ENCODE assay signal across 27 mouse cellular contexts in genomic region chr4:149379881-149380280, GRCm38 (mm10). TPM values are rescaled to one million over a fixed set of nuclear protein-coding genes. Genes with fewer than 3 reads are reported as not detected.
A peak's percentile ranks its signal among the peaks of the same experiment; 100 is the strongest.
DNase-seq lines count a peak whose midpoint lies in the region; ATAC-seq and TF ChIP-seq lines count a peak whose summit lies in the region.
"Had no signal": no experiment of that assay in that cellular context is flagged by ENCODE, and none has a peak within 500 bp of the region (broad histone marks: within the 10 kb centered on the region; RNA-seq: fewer than 3 reads in every experiment).

No protein-coding gene starts in this region.

- TF ChIP-seq EP300 in stomach, postnatal 0 days (optimal IDR thresholded peaks at IDR 0.05), result no peak

- 95% methylated on average over 17 of the region's 17 CpGs for WGBS in heart, embryonic 10.5 days
- WGBS in kidney, embryonic 15.5 days, result 81% methylated on average over 17 of the region's 17 CpGs
- WGBS in intestine, embryonic 16.5 days, result 76% methylated on average over 17 of the region's 17 CpGs
- WGBS in stomach, postnatal 0 days, result 67% methylated on average over 17 of the region's 17 CpGs
- WGBS in liver, embryonic 11.5 days, result 91% methylated on average over 17 of the region's 17 CpGs

- H3K4me2 ChIP-seq in kidney, embryonic 15.5 days, result no peak overlapping the region
- H3K4me2 ChIP-seq in intestine, embryonic 16.5 days (ENCODE audit: low read depth, low read length), result no peak overlapping the region
- no peak overlapping the region for H3K4me2 ChIP-seq in stomach, postnatal 0 days (replicated peaks; ENCODE audit: low read depth)
- H3K4me2 ChIP-seq in liver, embryonic 11.5 days, result no peak overlapping the region
- H3K4me2 ChIP-seq: forebrain, embryonic 12.5 days; heart, embryonic 15.5 days; liver, embryonic 13.5 days; midbrain, embryonic 15.5 days had no signal

- H3K27ac ChIP-seq in heart, embryonic 10.5 days, result 0 out of 2 replicates have a peak overlapping the region, but pooled peaks have one; percentile 10
- H3K27ac ChIP-seq in kidney, embryonic 15.5 days, result 0 out of 2 replicates have a peak overlapping the region, but pooled peaks have one; percentile 29
- no peak overlapping the region for H3K27ac ChIP-seq in intestine, embryonic 16.5 days (ENCODE audit: low read length)
- no peak overlapping the region; the same call in 1 of the 2 replicates for H3K27ac ChIP-seq in stomach, postnatal 0 days (replicated peaks)
- H3K27ac ChIP-seq in liver, embryonic 11.5 days (ENCODE audit: low read depth, low read length), result no peak overlapping the region
- H3K27ac ChIP-seq: forebrain, embryonic 12.5 days; heart, embryonic 15.5 days; liver, embryonic 13.5 days; midbrain, embryonic 15.5 days had no signal

- DNase-seq in heart, embryonic 10.5 days (ENCODE audit: low spot score), result no peak
- DNase-seq in heart, postnatal 36 days, result no peak
- DNase-seq in kidney, postnatal 36 days, result no peak
- DNase-seq in stomach, postnatal 0 days (ENCODE audit: low spot score), result peak; percentile 74
- no peak for DNase-seq in frontal cortex, postnatal 10 days (ENCODE audit: low spot score in 2 of 2)
- DNase-seq in liver, embryonic 11.5 days (ENCODE audit: low spot score), result no peak
- DNase-seq: adrenal gland, adult 2 months; cerebellum, adult 2 months; cerebellum, postnatal 14 days; gastrocnemius, postnatal 14 days; kidney, adult 18-20 months; kidney, postnatal 4 days; liver, embryonic 13.5 days; lung, adult 18-20 months; lung, postnatal 4 days; right cerebral cortex, adult 18-20 months; thymus, postnatal 25 days had no signal

- ATAC-seq in kidney, embryonic 15.5 days (replicated peaks; ENCODE audit: low FRiP score), result no peak
- ATAC-seq in intestine, embryonic 16.5 days, result peak; percentile 45
- ATAC-seq in stomach, postnatal 0 days (ENCODE audit: low FRiP score, low TSS enrichment), result peak; percentile 77
- ATAC-seq in liver, embryonic 11.5 days (replicated peaks; ENCODE audit: low FRiP score), result no peak
- ATAC-seq: activated CD4-positive, CD25-positive, alpha-beta regulatory T cell, adult 4 months; CD4-positive, CD25-positive, alpha-beta regulatory T cell, adult 4 months; lung, postnatal 0 days; midbrain, embryonic 15.5 days had no signal

- no peak for TF ChIP-seq CTCF in stomach, postnatal 0 days (IDR thresholded peaks at IDR 0.05; ENCODE audit: low read depth)

- intact Hi-C loops in heart, postnatal 36 days (cut with DNase I), result no loop called here

- H3K36me3 ChIP-seq in heart, embryonic 10.5 days, result peaks cover 88% of the 10 kb centered on the region
- peaks cover 97% of the 10 kb centered on the region for H3K36me3 ChIP-seq in kidney, embryonic 15.5 days
- peaks cover 26% of the 10 kb centered on the region for H3K36me3 ChIP-seq in intestine, embryonic 16.5 days (ENCODE audit: control insufficient read depth, insufficient read depth, low read length)
- H3K36me3 ChIP-seq in stomach, postnatal 0 days (ENCODE audit: control insufficient read depth, insufficient read depth, low read length), result peaks cover 12% of the 10 kb centered on the region
- H3K36me3 ChIP-seq in liver, embryonic 11.5 days (ENCODE audit: control insufficient read depth, insufficient read depth, low read length), result peaks cover 47% of the 10 kb centered on the region

- no peaks in the 10 kb centered on the region for H3K9me3 ChIP-seq in heart, embryonic 10.5 days
- no peaks in the 10 kb centered on the region for H3K9me3 ChIP-seq in kidney, embryonic 15.5 days (replicated peaks)
- H3K9me3 ChIP-seq in intestine, embryonic 16.5 days (ENCODE audit: control insufficient read depth, low read length), result no peaks in the 10 kb centered on the region
- H3K9me3 ChIP-seq in stomach, postnatal 0 days (ENCODE audit: control insufficient read depth, low read length), result no peaks in the 10 kb centered on the region
- H3K9me3 ChIP-seq in liver, embryonic 11.5 days (ENCODE audit: control insufficient read depth, low read length), result no peaks in the 10 kb centered on the region
- H3K9me3 ChIP-seq: forebrain, embryonic 12.5 days; heart, embryonic 15.5 days; liver, embryonic 13.5 days; megakaryocyte, embryonic 14.5 days; midbrain, embryonic 15.5 days had no signal

- H3K27me3 ChIP-seq in heart, embryonic 10.5 days (ENCODE audit: insufficient read depth, poor library complexity, severe bottlenecking), result no peaks in the 10 kb centered on the region
- H3K27me3 ChIP-seq in kidney, embryonic 15.5 days, result no peaks in the 10 kb centered on the region
- no peaks in the 10 kb centered on the region for H3K27me3 ChIP-seq in intestine, embryonic 16.5 days (replicated peaks; ENCODE audit: control insufficient read depth, insufficient read depth, low read length)
- H3K27me3 ChIP-seq in stomach, postnatal 0 days (ENCODE audit: control insufficient read depth, insufficient read depth, low read length), result no peaks in the 10 kb centered on the region
- H3K27me3 ChIP-seq in liver, embryonic 11.5 days (replicated peaks; ENCODE audit: control insufficient read depth, insufficient read depth, low read length), result no peaks in the 10 kb centered on the region
- H3K27me3 ChIP-seq: forebrain, embryonic 12.5 days; heart, embryonic 15.5 days; liver, embryonic 13.5 days; megakaryocyte, embryonic 14.5 days; midbrain, embryonic 15.5 days had no signal

- peaks cover 7% of the 10 kb centered on the region; the same call in 1 of the 2 replicates for H3K4me1 ChIP-seq in heart, embryonic 10.5 days
- H3K4me1 ChIP-seq in kidney, embryonic 15.5 days, result peaks cover 24% of the 10 kb centered on the region
- 0 out of 2 replicates have a peak, but pooled peaks cover 6% of the 10 kb centered on the region for H3K4me1 ChIP-seq in intestine, embryonic 16.5 days (ENCODE audit: control insufficient read depth, insufficient read depth, low read length)
- no peaks in the 10 kb centered on the region for H3K4me1 ChIP-seq in stomach, postnatal 0 days (replicated peaks; ENCODE audit: control insufficient read depth, insufficient read depth)
- H3K4me1 ChIP-seq in liver, embryonic 11.5 days (replicated peaks; ENCODE audit: control insufficient read depth, insufficient read depth, low read length), result no peaks in the 10 kb centered on the region
- H3K4me1 ChIP-seq: heart, embryonic 15.5 days; liver, embryonic 13.5 days had no signal

- H3K4me3 ChIP-seq in heart, embryonic 10.5 days, result no peak overlapping the region
- no peak overlapping the region for H3K4me3 ChIP-seq in kidney, embryonic 15.5 days (replicated peaks)
- H3K4me3 ChIP-seq in intestine, embryonic 16.5 days (ENCODE audit: low read length), result no peak overlapping the region
- no peak overlapping the region for H3K4me3 ChIP-seq in stomach, postnatal 0 days (ENCODE audit: low read depth, low read length)
- no peak overlapping the region for H3K4me3 ChIP-seq in liver, embryonic 11.5 days (ENCODE audit: low read depth, low read length)
- H3K4me3 ChIP-seq: erythroblast, embryonic 14.5 days; forebrain, embryonic 12.5 days; heart, embryonic 15.5 days; liver, embryonic 13.5 days; megakaryocyte, embryonic 14.5 days; midbrain, embryonic 15.5 days had no signal

- no peak overlapping the region for H3K9ac ChIP-seq in kidney, embryonic 15.5 days
- peak overlapping the region; percentile 25; the same call in 1 of the 2 replicates for H3K9ac ChIP-seq in intestine, embryonic 16.5 days (ENCODE audit: low read depth, low read length)
- no peak overlapping the region for H3K9ac ChIP-seq in stomach, postnatal 0 days (ENCODE audit: low read length)
- H3K9ac ChIP-seq in liver, embryonic 11.5 days (ENCODE audit: low read depth, low read length), result no peak overlapping the region
- H3K9ac ChIP-seq: forebrain, embryonic 12.5 days; heart, embryonic 15.5 days; liver, embryonic 13.5 days; midbrain, embryonic 15.5 days had no signal

RNA-seq across cellular contexts. Expression of gene Ube4b, which starts 46.7 kb away (rescaled TPM):
- 57.1 and 62.9 TPM in 2 replicates for polyA plus RNA-seq in heart, embryonic 10.5 days (2016; fragmentation: Nextera tagmentation; extraction: Ambion mirVana)
- 10 to 100 TPM; 48.6 to 50.6 TPM for total RNA-seq in heart, postnatal 36 days (2021)
- 48.1 and 49.6 TPM in 2 replicates for polyA plus RNA-seq in kidney, embryonic 15.5 days (2015; fragmentation: Nextera tagmentation; extraction: Ambion mirVana)
- 31.1 and 34.4 TPM in 2 replicates for polyA plus RNA-seq in intestine, embryonic 16.5 days (2015; fragmentation: Nextera tagmentation; extraction: Ambion mirVana)
- 14.4 and 15.8 TPM in 2 replicates for polyA plus RNA-seq in stomach, postnatal 0 days (2015; fragmentation: Nextera tagmentation; extraction: Ambion mirVana)
- 35.0 and 37.4 TPM in 2 replicates for polyA plus RNA-seq in liver, embryonic 11.5 days (2014; fragmentation: Nextera tagmentation; extraction: Ambion mirVana)

Comparison
In these comparisons a context has a peak if more than half of its experiments do, and no peak if none do; other contexts are left out.
1. H3K27ac ChIP-seq: peak in heart, embryonic 10.5 days (single experiment) and kidney, embryonic 15.5 days (single experiment); none in intestine, embryonic 16.5 days (single experiment), stomach, postnatal 0 days (single experiment) and liver, embryonic 11.5 days (single experiment).
2. ATAC-seq: peak in intestine, embryonic 16.5 days (single experiment) and stomach, postnatal 0 days (single experiment); none in kidney, embryonic 15.5 days (single experiment) and liver, embryonic 11.5 days (single experiment).